Mouse (Mus musculus): ENCODE results near the gene Klk4.

DNA sequence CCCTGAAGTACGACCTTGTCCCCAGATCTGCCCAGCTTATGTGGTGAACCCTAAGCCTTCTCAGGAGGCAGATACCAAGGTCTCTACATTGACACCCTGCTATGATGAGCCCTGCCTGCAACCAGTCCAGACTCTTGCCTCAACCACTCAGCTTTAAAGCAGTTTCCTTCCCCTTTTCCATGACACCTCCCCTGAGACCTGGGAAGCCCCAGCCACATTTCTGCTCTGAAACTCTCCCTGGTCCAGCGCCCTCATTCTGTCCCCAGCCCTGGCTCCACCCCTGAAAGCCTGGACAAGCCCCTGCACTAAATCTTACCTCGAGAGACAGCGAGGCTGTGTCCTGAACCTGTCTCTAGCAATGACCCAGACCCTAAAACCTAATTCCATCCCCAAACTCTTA is 1.9 kb downstream of the Klk4 start:
- no peak for TF ChIP-seq POLR2A (IDR thresholded peaks at IDR 0.05; ENCODE audit: insufficient read depth, low read depth, low read length)
- TF ChIP-seq CTCF (IDR thresholded peaks at IDR 0.05; ENCODE audit: insufficient read depth, low read depth, low read length), result no peak

Data from olfactory bulb, adult 2 months (tissue).